Mouse (Mus musculus) stomach, postnatal 0 days (tissue): Measurements from ENCODE around the gene Hspa14.

Source experiments
- CTCF ChIP-seq: IDR thresholded peaks from 2 replicates; pipeline ENCODE4 v1.5.1; 2016; ENCODE audit warnings: antibody characterized with exemption, low read depth, mild to moderate bottlenecking, moderate library complexity
- EP300 ChIP-seq: optimal IDR thresholded peaks from 2 replicates; pipeline ENCODE3; 2016; ENCODE audit warnings: antibody characterized with exemption

DNA sequence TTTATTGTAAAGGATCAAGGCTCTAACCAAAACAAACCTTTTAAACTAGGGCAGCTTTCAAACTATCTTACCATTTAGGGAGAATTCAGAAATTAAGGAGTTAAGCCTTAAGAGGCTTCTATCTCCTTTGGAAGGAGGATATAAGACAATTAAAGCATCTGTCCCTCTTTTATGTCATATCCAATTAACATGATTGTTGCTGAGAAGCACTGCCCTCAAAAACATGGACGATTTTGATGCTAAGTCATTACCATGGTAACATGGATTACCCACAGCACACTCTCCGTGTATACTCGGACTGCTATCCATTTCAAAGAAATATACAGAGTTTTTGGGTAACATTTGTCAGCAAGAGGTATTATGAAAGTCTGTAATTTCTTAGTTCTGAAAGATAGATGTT, 22.8 kb downstream of the Hspa14 start:
- TF ChIP-seq CTCF (no peak), EP300 (no peak)
